Mouse (Mus musculus): Measurements from ENCODE around the gene 1700122O11Rik.

Gene 1700122O11Rik

GRCm38 (mm10) chr17:48038193-48038592, at the start of gene 1700122O11Rik:
Gene 1700122O11Rik (minus strand): TSS chr17:48038293.
- no peak for DNase-seq (ENCODE audit: low spot score)

GRCm38 (mm10) chr17:48080626-48081025, 42.5 kb upstream of the 1700122O11Rik start:
- DNase-seq (ENCODE audit: low spot score): no peak

- DNase-seq (ENCODE audit: low spot score): no peak
Measured at GRCm38 (mm10) chr17:48067729-48068128, 29.6 kb upstream of the 1700122O11Rik start.

- no peak for DNase-seq (ENCODE audit: low spot score)
Measured at GRCm38 (mm10) chr17:48067083-48067614, 29.1 kb upstream of the 1700122O11Rik start.

- no peak for DNase-seq (ENCODE audit: low spot score)
Measured at GRCm38 (mm10) chr17:48065081-48065501, 27.0 kb upstream of the 1700122O11Rik start.

- no peak for DNase-seq (ENCODE audit: low spot score)
Measured at GRCm38 (mm10) chr17:48064196-48064843, 26.2 kb upstream of the 1700122O11Rik start.

- DNase-seq (ENCODE audit: low spot score): no peak
Measured at GRCm38 (mm10) chr17:48057382-48057781, 19.3 kb upstream of the 1700122O11Rik start.

- DNase-seq (ENCODE audit: low spot score): no peak
Measured at GRCm38 (mm10) chr17:48055076-48055816, 17.2 kb upstream of the 1700122O11Rik start.

- DNase-seq (ENCODE audit: low spot score): no peak
Measured at GRCm38 (mm10) chr17:48053646-48054045, 15.6 kb upstream of the 1700122O11Rik start.

- no peak for DNase-seq (ENCODE audit: low spot score)
Measured at GRCm38 (mm10) chr17:48052338-48053067, 14.4 kb upstream of the 1700122O11Rik start.

- DNase-seq (ENCODE audit: low spot score): no peak
Measured at GRCm38 (mm10) chr17:48051638-48052337, 13.7 kb upstream of the 1700122O11Rik start.

- peak; percentile 76 for DNase-seq (ENCODE audit: low spot score)
Measured at GRCm38 (mm10) chr17:48045631-48046030, 7.5 kb upstream of the 1700122O11Rik start.

- DNase-seq (ENCODE audit: low spot score): no peak
Measured at GRCm38 (mm10) chr17:48043154-48043880, 5.2 kb upstream of the 1700122O11Rik start.

GRCm38 (mm10) chr17:48041351-48042287, 3.5 kb upstream of the 1700122O11Rik start:
- DNase-seq (ENCODE audit: low spot score): peak; percentile 56

GRCm38 (mm10) chr17:48039232-48039866, 1.3 kb upstream of the 1700122O11Rik start:
- DNase-seq (ENCODE audit: low spot score): peak; percentile 80

GRCm38 (mm10) chr17:48036921-48037320, 1.2 kb downstream of the 1700122O11Rik start:
- DNase-seq (ENCODE audit: low spot score): peak; percentile 18

- no peak for DNase-seq (ENCODE audit: low spot score)
Measured at GRCm38 (mm10) chr17:48031521-48032430, 6.3 kb downstream of the 1700122O11Rik start.

- DNase-seq (ENCODE audit: low spot score): no peak
Measured at GRCm38 (mm10) chr17:48029241-48029640, 8.9 kb downstream of the 1700122O11Rik start.

All from T-cell, adult 2 months (primary cell).